Mouse (Mus musculus) urinary bladder, postnatal 25 days (tissue): ENCODE data around the gene Camta1.

Experiments
- DNase-seq: peaks from one replicate; pipeline ENCODE4 v3.0.0; 2022; ENCODE audit warnings: low spot score

Gene Camta1

DNA sequence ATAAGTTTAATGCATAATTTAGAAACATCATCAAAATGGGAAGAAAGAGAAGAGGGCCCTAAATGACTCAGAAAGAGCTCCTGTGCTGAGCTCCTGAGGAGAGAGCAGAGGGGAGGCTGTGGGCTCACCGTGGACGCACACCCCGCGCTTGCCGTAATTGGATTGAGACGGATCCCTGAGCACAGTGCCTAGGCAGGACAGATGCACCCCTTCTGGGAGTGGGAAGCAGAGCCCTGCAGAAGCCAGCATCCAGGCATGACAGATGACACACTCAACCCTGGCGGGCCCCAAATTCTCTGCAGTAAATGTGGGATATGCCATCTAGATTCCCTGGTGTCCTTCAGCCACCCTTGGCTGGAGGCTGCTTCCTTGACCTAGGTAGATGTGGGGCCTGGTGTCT, 654.1 kb downstream of the Camta1 start:
- no peak for DNase-seq

DNA sequence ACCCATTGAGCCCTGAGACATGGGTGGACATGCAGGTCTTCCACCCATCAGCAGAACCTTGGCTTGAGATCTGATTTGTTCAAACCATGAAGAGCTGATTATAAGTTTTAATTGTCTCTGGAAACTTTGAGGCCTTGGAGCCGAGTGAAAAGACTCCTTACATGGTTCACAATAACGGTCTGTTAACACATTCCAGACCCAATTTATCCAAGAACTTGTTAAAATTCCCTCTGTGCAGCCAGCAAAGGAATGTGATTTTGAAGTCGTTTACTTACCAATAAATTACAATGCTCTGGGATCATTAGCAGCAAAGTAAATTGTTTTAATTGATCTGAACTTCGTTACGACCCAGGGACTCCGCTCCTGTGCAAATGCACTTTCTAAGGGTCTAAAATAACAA, 658.8 kb downstream of the Camta1 start:
- no peak for DNase-seq

DNA sequence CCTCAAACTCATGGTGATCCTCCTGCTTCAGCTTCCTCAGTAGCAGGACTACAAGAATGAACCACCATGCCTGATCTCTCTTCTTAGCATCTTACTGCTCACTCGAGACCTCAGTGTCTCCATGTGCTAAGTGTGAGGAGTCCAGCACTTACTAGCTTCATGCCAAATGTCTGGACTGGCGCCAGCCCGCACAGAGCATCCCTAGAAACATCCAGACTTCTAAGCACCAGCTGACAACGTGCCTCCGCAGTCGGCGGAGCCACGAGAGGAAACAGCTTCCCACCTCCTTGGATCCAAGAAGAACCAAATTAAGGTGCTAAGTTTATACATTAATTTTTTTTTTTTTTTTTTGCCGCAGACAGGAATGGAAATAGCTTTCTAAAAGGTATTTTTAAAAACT, 661.4 kb downstream of the Camta1 start:
- no peak for DNase-seq

DNA sequence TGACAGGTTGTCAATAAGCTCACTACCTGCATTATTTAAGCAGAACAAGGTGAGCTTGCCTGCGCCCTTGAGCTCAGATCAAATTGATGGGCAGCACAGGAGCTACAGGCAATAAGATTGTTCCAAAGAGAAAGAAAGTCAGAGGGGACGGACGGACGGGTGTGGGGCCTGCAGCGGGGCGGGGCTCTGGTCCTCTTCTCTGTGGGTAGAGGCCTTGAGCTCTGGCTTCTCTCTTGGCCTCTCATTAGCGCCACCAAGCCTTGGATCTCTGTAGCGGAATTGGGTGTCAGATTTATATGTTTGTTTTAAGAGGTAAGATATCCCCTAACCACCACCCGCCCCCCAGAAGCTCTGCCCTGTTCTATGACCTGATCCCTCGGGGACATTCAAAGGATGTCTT, 666.5 kb downstream of the Camta1 start:
- no peak for DNase-seq

DNA sequence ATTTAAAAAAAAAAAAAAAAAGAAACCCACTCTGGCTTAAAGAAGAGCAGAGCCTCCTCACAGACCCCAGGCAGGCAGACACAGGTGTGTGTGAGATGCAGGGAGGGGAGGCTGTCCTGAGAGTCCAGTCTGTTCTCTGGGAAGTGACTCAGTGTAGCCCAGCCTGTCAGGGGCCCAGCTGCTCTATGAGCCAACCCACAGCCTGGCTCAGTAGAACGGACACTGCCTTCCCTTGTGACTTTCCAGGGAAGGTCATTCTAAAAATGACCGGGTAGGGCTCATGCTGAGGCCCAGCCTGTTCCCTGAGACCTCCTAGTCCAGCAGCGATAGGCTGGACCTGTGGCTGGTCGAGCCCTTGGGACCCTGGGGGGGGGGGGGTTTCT, 667.0 kb downstream of the Camta1 start:
- DNase-seq = no peak

DNA sequence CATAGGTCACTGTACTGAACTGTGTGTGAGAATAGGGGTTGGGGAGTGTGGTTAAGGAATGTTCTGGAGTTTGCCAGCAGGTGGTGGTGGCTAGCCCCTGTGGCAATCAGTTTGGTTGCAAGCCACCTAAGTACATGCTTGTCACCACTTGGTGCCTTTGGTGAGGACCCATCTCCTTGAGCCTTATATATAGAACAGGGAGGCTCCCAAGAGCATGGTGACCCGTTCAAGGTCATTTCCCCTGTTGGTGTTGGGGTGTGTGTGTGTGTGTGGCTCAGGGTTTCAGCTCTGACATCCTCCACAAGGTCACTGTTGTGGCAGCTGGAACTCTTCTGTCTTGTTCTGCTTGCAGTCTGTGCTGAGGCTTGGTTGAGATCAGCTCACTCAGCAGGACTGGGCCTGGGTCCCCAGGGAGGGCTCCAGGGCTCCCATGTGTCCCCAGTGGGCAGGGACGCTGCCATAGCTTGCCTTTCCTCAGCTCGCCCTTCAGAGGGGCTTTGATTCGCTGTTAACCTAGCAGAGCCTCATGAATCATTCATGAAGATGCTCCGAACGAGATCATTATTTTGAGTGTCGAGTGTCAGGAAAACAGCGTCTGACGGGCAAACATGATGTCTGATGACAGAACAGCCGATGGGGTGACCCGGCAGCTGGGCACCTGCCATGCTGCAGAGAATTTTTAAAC, 667.5 kb downstream of the Camta1 start:
- DNase-seq = no peak

DNA sequence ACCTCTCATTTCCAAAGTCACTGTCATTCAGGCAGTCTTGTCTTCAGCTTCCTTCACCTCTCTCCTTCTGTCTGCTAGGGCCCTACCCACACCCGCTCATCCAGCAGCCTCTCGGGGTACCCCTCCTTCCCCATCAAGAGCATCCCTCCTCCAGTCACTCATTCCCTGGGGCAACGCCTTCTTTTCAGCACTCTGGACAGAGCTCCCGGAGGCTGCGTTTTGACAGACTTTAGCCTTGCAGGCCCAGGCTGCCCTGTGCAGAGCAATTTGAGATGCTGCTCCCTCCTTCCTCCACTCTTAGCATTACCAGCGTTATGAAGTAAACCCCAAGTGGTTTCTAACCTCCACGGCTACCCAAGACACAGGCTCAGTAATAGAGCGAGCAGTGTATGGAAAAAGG, 675.2 kb downstream of the Camta1 start:
- DNase-seq = peak; percentile 59

DNA sequence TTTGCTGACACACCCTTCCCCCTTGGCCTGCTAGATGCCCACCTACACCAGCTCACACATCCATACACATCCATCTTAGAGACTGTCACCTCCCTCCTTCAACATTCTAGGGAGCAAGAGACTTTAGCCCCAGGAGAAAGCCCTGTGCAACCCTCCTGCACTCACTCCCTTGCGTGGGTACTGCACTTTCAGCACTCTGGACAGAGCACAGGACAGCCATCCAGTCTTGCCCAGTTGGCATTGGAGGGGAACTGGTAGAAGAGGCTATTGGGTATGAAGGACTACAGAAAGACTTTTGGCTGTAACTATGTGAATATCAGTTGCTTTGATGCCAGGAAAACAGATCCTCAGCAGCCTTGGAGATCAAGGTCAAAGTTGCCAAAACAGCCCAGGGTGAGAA, 675.9 kb downstream of the Camta1 start:
- no peak for DNase-seq

DNA sequence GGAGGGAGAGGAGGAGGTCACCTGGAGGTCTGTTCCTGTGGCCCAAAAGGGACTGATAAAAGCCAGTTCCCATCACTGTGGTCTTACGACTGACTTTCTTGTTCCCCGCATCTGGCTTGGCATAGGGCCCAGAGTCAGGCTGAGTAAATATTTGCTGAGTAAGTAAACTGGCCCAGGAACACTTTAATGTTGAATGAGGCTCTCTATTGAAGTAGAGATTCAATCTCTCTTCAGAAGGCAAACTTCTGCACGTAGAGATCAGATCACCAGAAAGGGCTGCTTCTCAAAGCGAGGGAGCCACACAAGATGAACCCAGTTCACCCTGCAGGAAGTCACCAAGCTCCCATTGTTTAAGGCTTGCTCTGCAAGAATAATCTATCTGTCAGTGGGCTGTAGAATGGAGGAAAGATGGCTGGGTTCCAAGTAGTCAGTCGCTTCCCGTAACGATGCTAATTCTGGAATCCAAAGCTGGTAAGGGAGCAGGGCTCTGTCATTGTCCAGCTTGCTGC, 681.2 kb downstream of the Camta1 start:
- peak; percentile 8 for DNase-seq

DNA sequence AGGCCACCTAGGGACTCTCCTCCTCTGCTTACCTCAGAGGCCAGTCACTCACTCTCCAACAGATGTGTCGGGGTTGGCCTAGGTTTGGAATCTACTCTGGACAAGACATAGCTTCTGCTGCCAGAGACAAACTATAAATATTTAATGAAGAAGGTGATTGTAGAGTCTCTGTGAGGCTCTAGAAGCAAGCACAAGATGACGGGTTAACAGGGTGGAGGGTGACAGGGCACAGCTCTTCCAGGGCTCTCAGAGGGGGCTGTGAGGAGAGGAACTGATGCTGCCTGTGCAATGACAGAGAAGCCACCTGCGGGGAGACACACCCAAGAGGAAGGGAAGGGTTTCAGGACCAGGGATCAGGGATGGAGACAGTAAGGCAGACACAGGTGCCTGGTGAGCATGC, 682.0 kb downstream of the Camta1 start:
- no peak for DNase-seq

DNA sequence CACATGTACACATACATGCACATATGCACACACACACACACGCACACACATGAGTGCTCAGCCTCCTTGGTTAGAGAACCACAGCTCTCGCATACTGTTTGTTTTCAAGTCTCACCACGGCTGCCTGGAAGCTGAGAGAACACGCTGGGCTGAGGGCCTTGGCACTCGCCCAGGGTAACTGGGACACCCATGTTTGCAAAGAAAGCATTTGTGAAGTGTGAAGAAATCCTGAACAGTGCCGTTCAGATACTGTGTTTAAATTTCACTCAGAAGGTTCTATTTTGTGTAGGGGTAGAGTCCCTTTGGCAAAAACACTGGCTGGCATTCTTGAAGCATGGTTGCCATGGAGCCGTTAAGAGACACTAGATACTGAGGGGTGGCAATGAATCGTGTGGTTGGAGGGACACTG, 682.7 kb downstream of the Camta1 start:
- DNase-seq = no peak

DNA sequence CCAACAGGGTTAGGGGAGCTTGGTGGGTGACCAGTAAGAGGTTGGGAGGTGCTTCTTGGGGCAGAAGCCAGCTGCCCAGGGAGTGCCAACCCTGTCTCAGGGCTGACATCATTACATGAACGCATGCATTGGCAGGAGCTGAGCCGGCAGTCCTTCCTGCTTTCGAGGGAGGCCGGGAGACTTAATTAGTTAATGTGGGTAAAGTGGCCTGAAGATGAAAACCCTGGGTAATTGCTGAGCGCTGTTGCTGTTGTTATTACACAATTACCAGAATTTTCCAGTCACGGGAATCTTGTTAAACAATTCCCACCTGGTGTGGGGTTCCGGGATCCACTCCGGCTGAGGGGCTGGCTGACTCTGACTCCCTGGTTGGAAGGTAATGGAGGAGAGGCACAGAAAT, 689.1 kb downstream of the Camta1 start:
- DNase-seq = no peak

DNA sequence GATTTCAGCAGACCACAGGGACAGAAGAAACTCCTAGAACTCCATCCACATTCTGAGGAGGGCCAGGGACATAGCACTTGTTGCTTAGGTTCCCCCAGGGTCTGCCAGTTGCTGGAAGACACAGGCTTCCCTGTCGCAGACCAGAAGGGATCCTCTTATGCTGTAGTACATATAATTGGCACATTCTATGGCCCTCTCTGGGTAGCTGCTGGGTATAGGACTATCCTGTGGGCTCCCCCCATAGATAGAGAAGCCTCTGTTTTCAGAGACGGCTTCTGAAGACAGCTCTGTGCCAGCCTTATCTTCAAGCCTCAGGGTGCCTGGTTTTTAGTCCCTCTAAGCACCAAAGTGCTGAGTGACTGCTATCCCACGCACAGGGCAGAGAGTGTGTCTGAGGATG, 690.6 kb downstream of the Camta1 start:
- no peak for DNase-seq

DNA sequence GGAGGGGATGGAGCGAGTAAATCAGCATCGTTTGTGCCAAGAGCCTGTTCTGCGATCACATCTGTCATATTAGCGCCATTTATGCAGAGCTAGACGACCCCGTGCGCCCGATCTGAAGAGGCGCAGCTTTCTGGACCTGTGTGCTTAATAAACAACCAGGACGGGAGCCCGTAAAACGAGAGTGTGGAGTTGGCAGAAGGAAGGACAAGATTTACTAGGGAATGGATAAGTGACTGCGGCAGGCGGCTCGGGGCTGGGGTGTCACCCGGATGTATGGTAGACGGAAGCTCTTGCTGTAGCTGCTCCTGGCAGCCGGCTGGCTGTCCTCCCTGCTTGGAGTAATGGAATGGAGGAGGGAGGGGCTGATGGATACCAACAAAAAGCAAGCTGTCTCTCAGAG, 691.0 kb downstream of the Camta1 start:
- no peak for DNase-seq

DNA sequence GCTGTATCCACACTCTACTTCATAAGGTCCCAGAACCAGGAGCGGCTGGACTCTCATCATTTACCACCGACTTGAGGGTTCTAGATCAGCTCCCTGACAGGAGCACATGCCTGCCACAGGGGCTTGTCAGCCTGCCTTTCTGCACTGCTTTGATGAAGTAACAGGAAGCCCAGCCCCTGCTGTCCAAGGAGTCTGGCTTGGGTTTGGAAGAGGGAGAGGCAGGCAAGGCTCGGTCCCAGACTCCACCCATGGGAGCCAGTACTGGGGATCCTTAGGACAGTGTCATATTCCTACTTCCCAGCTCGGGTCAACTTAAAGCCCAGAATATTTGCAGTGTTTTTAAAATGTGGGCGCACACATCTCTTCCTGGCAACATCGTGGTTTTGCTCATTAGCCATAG, 694.7 kb downstream of the Camta1 start:
- DNase-seq = no peak

DNA sequence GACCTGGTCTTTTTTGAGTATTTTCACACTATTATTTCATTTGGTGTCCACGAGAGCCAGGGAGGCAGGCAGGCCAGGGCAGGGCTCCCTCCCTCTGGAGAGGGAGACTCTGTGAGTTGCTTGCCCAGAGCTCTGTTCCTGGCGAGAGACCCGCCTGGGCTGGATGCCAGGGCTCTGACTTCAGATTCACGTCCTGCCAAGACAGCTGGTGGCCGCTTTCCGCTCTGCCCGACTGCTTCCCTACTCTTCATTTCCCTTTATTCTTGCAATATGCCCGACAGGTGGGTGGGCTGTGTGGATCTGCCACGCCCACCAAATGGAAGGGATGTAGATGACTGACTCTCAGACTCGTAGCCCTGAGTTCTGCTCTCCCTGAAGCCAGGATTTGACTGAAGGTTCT, 696.1 kb downstream of the Camta1 start:
- DNase-seq = peak; percentile 55

DNA sequence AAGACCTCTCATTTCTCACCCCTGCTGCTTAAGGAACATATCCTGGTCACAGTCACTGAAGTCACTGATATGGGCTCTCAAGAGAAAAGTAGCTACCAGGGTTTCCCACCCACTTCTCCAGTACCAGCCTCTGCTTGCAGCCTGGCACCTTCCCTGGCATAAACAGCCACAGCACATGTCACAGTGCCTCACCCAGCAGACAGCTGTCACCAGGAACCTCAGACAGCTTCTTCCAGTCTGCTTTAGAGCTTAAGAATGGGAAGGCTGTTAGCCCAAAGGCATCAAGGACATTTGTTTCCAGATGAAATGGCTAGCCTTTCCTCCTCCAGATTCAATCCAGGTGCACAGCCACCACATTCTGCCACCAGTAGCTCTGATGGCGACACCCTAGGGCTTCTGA, 697.4 kb downstream of the Camta1 start:
- DNase-seq = no peak

DNA sequence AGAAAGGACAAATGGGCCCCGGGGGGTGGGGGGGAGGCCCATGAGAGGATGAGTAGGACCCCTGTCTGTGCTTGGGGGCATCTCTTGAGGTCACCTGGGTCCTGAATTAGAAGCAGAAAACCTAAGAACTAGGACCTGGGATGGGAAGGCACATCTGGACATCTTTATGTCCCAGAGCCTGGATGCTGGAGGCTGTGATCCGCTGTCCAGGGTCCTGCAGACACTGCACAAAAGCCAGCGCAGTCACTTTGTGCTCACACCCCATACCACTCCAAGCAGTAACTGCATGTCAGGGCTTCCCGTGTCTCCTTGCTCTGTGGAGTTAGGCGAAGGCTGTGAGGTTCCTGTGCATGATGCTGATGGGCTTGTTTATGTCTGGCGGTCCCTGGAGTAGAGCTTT, 699.8 kb downstream of the Camta1 start:
- no peak for DNase-seq

DNA sequence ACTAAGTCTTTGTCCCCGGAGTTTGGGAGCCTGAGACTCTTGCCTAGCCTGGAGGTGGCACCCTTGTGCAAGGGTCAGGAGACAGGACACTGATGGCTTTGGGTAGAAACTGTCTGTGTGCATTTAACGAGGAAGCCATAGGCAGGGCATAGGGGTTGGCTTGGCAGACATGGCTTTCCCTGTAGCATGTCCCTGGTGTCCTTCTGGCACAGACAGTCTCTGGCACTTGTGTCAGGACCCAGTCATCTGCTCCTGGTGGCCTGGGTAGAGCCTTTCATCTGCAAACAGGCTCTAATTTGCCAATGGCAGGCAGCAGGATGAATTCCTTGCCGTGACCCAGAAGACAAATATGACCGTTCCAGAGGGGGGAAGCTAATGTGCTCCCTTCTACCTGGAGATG, 700.7 kb downstream of the Camta1 start:
- DNase-seq = no peak

DNA sequence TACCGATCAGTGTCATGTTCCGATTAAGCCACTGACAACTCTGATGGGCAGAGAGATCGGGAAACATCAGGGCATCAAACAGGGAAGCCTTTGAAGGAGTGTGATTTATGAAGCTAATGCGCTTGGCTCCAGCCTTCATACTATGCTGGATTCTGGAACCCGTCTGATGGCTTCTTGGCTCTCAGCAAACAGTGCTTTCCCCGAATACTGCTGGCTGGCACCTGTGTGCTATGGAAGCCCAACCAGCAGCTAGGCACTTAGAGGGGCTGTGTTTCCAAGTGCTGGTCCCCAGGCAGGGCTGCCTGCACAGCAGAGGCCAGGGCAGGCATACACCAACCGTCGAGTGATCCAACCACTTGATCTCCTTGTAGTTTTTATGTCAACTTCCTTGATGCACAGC, 701.2 kb downstream of the Camta1 start:
- DNase-seq = no peak

DNA sequence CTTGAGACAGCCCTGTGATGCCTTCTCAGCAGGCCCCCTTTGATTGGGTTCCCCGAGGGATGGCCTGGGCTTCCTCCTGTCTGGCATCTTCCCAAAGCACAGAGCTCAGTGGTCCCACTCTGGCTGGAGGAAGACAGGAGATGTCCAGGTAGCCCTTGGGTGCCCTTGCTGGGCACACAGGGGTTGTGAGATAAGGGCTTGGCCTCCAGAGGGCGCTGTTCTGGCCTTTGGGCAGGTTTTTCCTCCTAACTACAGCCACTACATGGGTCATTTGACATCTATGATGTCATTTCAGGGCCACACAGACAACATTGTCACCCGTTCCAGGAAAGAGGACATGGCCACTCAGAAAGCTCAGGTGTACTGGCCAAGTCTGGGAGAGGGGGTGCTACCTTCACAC, 703.4 kb downstream of the Camta1 start:
- DNase-seq = no peak

DNA sequence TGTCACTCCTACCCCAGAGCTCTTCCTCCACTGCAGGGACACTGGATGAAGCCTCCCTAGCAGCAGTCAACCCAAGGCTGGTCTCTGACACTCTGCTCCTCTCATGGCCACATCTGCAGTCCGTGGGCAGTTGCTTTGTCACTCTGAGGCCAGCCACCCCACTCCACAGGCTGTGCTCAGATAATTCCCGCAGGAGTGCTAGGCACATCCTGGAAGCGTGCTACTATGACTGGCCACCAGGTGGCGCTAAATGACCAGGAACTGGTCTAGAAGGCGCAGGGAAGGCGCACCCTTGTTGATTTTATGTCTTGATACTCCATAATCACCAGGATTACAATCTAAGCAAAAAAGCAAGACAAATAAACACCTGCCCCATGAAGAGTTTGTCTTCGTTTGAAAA, 704.8 kb downstream of the Camta1 start:
- DNase-seq = peak; percentile 86

DNA sequence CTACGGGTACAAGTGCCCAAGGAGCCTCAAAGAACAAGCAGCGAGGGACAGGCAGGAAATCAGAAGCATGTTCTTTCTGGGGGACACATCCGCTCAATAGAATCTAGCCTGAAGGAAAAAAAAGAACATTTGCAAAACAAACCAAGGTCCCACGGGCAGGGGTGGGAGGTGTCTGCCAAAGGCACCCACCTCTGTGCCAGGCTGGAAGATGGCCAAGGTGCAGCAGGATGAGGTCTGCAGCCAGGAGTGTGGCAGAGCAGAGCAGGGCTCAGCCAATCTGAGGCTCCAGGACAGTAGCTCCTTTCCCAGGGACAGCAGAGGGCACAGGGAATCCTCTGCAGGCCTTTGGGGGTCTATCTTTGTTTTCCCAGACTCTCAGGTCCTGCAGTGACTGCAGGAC, 706.1 kb downstream of the Camta1 start:
- no peak for DNase-seq

DNA sequence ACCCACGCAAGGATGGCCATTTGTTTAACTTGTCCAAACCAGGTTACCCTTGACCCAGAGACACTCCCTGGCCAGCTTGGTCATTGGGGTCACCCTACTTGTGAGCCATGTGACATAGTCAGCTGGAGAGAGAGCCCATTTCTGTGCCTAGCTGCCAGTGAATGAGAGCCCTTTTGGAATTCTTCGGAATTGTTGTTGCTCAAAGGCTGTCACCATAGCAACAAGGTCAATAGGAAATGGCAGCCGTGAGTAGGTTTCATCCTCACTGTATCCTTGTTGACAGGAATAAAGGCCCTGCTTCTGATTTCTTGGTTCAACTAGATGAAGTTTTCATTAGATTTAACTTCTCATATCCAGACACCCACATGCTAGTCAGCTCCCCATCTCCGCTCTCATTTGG, 707.4 kb downstream of the Camta1 start:
- no peak for DNase-seq

DNA sequence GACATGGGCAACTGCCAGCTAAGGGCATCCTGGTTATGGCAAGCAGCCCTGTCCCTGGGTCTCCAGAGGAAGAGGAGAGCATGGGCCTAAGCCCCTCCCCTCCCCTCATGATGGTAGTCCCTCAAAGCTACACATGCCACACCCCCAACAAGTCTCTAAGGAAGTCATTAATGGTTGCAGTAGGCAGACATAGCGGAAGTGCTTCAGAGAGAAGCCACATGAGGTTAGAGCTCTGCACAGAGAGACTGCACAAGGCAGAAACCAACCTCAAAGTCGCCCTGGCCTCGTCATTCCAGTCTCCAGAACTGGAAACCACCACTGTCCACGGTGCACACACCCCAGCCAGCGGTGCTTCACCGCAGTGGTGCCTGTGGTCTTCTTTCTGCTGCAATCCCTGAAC, 709.7 kb downstream of the Camta1 start:
- DNase-seq = no peak
